In the genomic region with DNA sequence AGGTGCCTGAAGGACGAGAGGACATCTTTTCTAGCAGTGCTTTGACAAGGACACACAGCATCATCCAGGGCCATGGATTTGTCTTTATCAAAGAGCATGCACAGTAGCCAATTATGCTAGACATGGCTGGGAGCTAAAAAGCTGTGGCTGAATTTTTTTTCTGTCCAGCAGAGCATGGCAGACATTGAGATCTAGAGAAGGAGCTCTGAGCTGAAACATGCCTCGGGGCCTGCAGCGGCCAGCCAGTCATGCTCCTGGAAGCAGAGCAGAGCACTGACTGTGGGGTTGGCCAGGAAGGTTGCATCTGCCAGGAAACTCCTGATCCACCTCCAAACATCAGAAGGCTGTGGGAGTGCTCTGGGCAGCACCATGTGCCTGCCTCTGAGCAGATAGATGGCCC, we compare ENCODE assay signal across 21 mouse cellular contexts.
DNase-seq lines count a peak whose midpoint lies in the region; ATAC-seq lines count a peak whose summit lies in the region.
"Had no signal": no experiment of that assay in that cellular context is flagged by ENCODE, and none has a peak within 500 bp of the region (broad histone marks: within the 10 kb centered on the region; RNA-seq: fewer than 3 reads in every experiment).

No protein-coding gene starts in this region.

- 74% methylated on average over 3 of the region's 3 CpGs for WGBS in hindbrain, embryonic 10.5 days
- WGBS in hindbrain, embryonic 16.5 days = 46% methylated on average over 3 of the region's 3 CpGs
- 59% methylated on average over 3 of the region's 3 CpGs for WGBS in midbrain, embryonic 16.5 days
- whole genome bisulfite sequencing in midbrain, embryonic 10.5 days = 76% methylated on average over 3 of the region's 3 CpGs

- no peak for ATAC-seq in hindbrain, embryonic 16.5 days
- no peak for ATAC-seq in midbrain, embryonic 16.5 days
- ATAC-seq: CD4-positive, CD25-positive, alpha-beta regulatory T cell, adult 4 months; forebrain, embryonic 15.5 days; intestine, embryonic 16.5 days had no signal

- DNase-seq in adrenal gland, adult (ENCODE audit: inconsistent age in 2 of 2, low spot score in 1 of 2) = peak; percentile 11 to 25
- DNase-seq in adrenal gland, postnatal 25 days = no peak
- no peak for DNase-seq in hindbrain, embryonic 10.5 days (ENCODE audit: low spot score)
- no peak for DNase-seq in midbrain, embryonic 10.5 days (ENCODE audit: low spot score)
- no peak for DNase-seq in right cerebral cortex, adult 18-20 months
- DNase-seq: adrenal gland, postnatal 10 days; B cell, adult 2 months; cerebellum, adult 8-10 months; cerebellum, postnatal 25 days; gastrocnemius, postnatal 36 days; heart, adult 11 months; heart, postnatal 36 days had no signal

- H3K27me3 ChIP-seq in hindbrain, embryonic 10.5 days (ENCODE audit: insufficient read depth, poor library complexity, severe bottlenecking) = no peaks in the 10 kb centered on the region
- no peaks in the 10 kb centered on the region for H3K27me3 ChIP-seq in hindbrain, embryonic 16.5 days (replicated peaks; ENCODE audit: control insufficient read depth, insufficient read depth, low read length)
- no peaks in the 10 kb centered on the region for H3K27me3 ChIP-seq in midbrain, embryonic 16.5 days (ENCODE audit: control insufficient read depth, insufficient read depth, low read depth, low read length)
- no peaks in the 10 kb centered on the region for H3K27me3 ChIP-seq in midbrain, embryonic 10.5 days (ENCODE audit: low read depth, poor library complexity, severe bottlenecking)
- H3K27me3 ChIP-seq: embryonic facial prominence, embryonic 12.5 days; forebrain, embryonic 15.5 days; heart, embryonic 13.5 days; hindbrain, embryonic 13.5 days had no signal

- H3K4me1 ChIP-seq in hindbrain, embryonic 10.5 days (replicated peaks) = no peaks in the 10 kb centered on the region
- no peaks in the 10 kb centered on the region for H3K4me1 ChIP-seq in hindbrain, embryonic 16.5 days (ENCODE audit: control insufficient read depth, insufficient read depth, low read depth, low read length)
- 0 out of 2 replicates have a peak, but pooled peaks cover 2% of the 10 kb centered on the region for H3K4me1 ChIP-seq in midbrain, embryonic 16.5 days (ENCODE audit: control insufficient read depth, insufficient read depth, low read length)
- H3K4me1 ChIP-seq in midbrain, embryonic 10.5 days = no peaks in the 10 kb centered on the region
- H3K4me1 ChIP-seq: embryonic facial prominence, embryonic 12.5 days; heart, embryonic 13.5 days had no signal

- H3K4me2 ChIP-seq in hindbrain, embryonic 16.5 days (ENCODE audit: low read length) = no peak overlapping the region
- no peak overlapping the region for H3K4me2 ChIP-seq in midbrain, embryonic 16.5 days (ENCODE audit: low read length)
- H3K4me2 ChIP-seq: embryonic facial prominence, embryonic 12.5 days; forebrain, embryonic 15.5 days; heart, embryonic 13.5 days; hindbrain, embryonic 13.5 days had no signal

- no peaks in the 10 kb centered on the region for H3K9me3 ChIP-seq in hindbrain, embryonic 10.5 days
- H3K9me3 ChIP-seq in hindbrain, embryonic 16.5 days (ENCODE audit: control insufficient read depth, low read length) = no peaks in the 10 kb centered on the region
- H3K9me3 ChIP-seq in midbrain, embryonic 16.5 days (replicated peaks; ENCODE audit: control insufficient read depth, low read length, poor library complexity, severe bottlenecking) = no peaks in the 10 kb centered on the region
- H3K9me3 ChIP-seq in midbrain, embryonic 10.5 days (replicated peaks) = no peaks in the 10 kb centered on the region
- H3K9me3 ChIP-seq: embryonic facial prominence, embryonic 12.5 days; forebrain, embryonic 15.5 days; heart, embryonic 13.5 days; hindbrain, embryonic 13.5 days had no signal

- no peaks in the 10 kb centered on the region for H3K36me3 ChIP-seq in hindbrain, embryonic 10.5 days
- H3K36me3 ChIP-seq in hindbrain, embryonic 16.5 days (ENCODE audit: control insufficient read depth, insufficient read depth, low read length) = no peaks in the 10 kb centered on the region
- no peaks in the 10 kb centered on the region for H3K36me3 ChIP-seq in midbrain, embryonic 16.5 days (ENCODE audit: control insufficient read depth, insufficient read depth, low read length)
- H3K36me3 ChIP-seq in midbrain, embryonic 10.5 days = no peaks in the 10 kb centered on the region
- H3K36me3 ChIP-seq: embryonic facial prominence, embryonic 12.5 days; forebrain, embryonic 15.5 days; G1E; heart, embryonic 13.5 days; hindbrain, embryonic 13.5 days had no signal

- 0 out of 2 replicates have a peak overlapping the region, but pooled peaks have one; percentile 5 for H3K27ac ChIP-seq in hindbrain, embryonic 10.5 days
- no peak overlapping the region for H3K27ac ChIP-seq in hindbrain, embryonic 16.5 days (ENCODE audit: low read depth, low read length)
- peak overlapping the region; percentile 17; the same call in 1 of the 2 replicates for H3K27ac ChIP-seq in midbrain, embryonic 16.5 days (ENCODE audit: low read length)
- no peak overlapping the region for H3K27ac ChIP-seq in midbrain, embryonic 10.5 days (replicated peaks)
- H3K27ac ChIP-seq: embryonic facial prominence, embryonic 12.5 days; forebrain, embryonic 15.5 days; heart, embryonic 13.5 days; hindbrain, embryonic 13.5 days had no signal

- H3K9ac ChIP-seq in hindbrain, embryonic 16.5 days (ENCODE audit: low read depth, low read length) = no peak overlapping the region
- H3K9ac ChIP-seq in midbrain, embryonic 16.5 days (ENCODE audit: low read depth, low read length) = no peak overlapping the region
- H3K9ac ChIP-seq: embryonic facial prominence, embryonic 12.5 days; forebrain, embryonic 15.5 days; heart, embryonic 13.5 days; hindbrain, embryonic 13.5 days had no signal

- H3K4me3 ChIP-seq in hindbrain, embryonic 10.5 days = no peak overlapping the region
- H3K4me3 ChIP-seq in hindbrain, embryonic 16.5 days (ENCODE audit: low read length) = no peak overlapping the region
- H3K4me3 ChIP-seq in midbrain, embryonic 16.5 days (ENCODE audit: low read depth, low read length) = no peak overlapping the region
- H3K4me3 ChIP-seq in midbrain, embryonic 10.5 days = no peak overlapping the region
- H3K4me3 ChIP-seq: embryonic facial prominence, embryonic 12.5 days; forebrain, embryonic 15.5 days; heart, embryonic 13.5 days; hindbrain, embryonic 13.5 days had no signal

Comparison
In these comparisons a context has a peak if more than half of its experiments do, and no peak if none do; other contexts are left out.
1. DNase-seq: peak in adrenal gland, adult (2 of 2); none in adrenal gland, postnatal 25 days (single experiment), hindbrain, embryonic 10.5 days (single experiment), midbrain, embryonic 10.5 days (single experiment) and right cerebral cortex, adult 18-20 months (single experiment).
2. H3K27ac ChIP-seq: peak in hindbrain, embryonic 10.5 days (single experiment) and midbrain, embryonic 16.5 days (single experiment); none in hindbrain, embryonic 16.5 days (single experiment) and midbrain, embryonic 10.5 days (single experiment).